Mouse (Mus musculus): ENCODE data around the gene Anxa2. TPM values are rescaled to one million over a fixed set of nuclear protein-coding genes. Genes with fewer than 3 reads are reported as not detected.
A peak's percentile ranks its signal among the peaks of the same experiment; 100 is the strongest.

Gene Anxa2
- polyA plus RNA-seq, 1 experiment from 2014 or later, result 143 TPM

DNA sequence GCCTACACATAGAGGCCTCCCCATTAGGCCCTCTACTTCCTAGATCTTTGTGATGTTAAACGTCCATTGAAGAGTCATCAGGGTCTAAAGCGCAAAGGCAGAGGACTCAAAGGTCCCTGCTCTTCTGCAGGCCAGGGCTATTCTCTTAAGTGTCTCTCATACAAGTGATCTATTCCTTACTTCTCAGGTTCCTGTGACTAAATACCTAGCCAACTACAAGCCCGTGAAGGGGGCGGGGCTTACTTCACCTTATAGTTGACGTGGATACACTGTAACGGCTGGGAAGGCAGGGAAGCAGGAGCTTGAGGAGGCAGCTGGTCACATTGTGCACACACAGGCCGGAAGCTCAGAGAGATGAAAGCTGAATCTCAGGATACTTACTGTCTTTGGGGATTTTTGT lies 6.5 kb downstream of the Anxa2 start:
- Histone ChIP-seq H3K9me3 (replicated peaks) (no peaks in the 10 kb centered on the region), H3K27me3 (peaks cover 7% of the 10 kb centered on the region), H3K4me2 (no peak overlapping the region), H3K27ac (replicated peaks) (no peak overlapping the region), H3K4me1 (replicated peaks) (peaks cover 50% of the 10 kb centered on the region), H3K9ac (no peak overlapping the region), H3K4me3 (replicated peaks) (no peak overlapping the region), H3K36me3 (replicated peaks) (no peaks in the 10 kb centered on the region; the same call in 1 of the 2 replicates)
- WGBS (ENCODE audit: insufficient replicate concordance), result 74% methylated on average over 7 of the region's 7 CpGs
- ATAC-seq (ENCODE audit: insufficient read depth), result no peak

DNA sequence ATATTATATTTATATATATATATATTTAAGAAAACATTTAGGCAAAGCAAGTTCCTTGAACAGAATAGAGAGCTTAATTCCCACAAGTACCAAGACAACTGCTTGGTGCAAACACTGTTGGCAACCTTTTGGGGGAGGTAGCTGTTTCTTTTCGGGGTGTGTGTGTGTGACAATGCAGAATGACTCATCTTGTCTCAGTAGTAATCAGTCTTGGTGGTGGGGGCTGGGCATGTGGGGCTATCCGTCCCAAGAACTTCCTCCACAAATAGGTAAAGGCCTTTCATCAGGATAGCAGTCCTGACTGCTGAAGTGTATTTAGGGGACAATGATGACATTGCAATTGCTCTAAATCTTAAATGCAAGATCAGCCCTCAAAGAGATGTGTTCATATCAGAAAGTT lies 9.6 kb downstream of the Anxa2 start:
- no peak for ATAC-seq (ENCODE audit: insufficient read depth)
- Histone ChIP-seq H3K4me2 (no peak overlapping the region), H3K27me3 (no peaks in the 10 kb centered on the region), H3K27ac (replicated peaks) (no peak overlapping the region), H3K4me3 (replicated peaks) (no peak overlapping the region), H3K4me1 (replicated peaks) (peaks cover 37% of the 10 kb centered on the region), H3K36me3 (replicated peaks) (peaks cover 14% of the 10 kb centered on the region; the same call in 1 of the 2 replicates), H3K9ac (no peak overlapping the region), H3K9me3 (replicated peaks) (no peaks in the 10 kb centered on the region)
- 36% methylated on average over 2 of the region's 2 CpGs for WGBS (ENCODE audit: insufficient replicate concordance)

DNA sequence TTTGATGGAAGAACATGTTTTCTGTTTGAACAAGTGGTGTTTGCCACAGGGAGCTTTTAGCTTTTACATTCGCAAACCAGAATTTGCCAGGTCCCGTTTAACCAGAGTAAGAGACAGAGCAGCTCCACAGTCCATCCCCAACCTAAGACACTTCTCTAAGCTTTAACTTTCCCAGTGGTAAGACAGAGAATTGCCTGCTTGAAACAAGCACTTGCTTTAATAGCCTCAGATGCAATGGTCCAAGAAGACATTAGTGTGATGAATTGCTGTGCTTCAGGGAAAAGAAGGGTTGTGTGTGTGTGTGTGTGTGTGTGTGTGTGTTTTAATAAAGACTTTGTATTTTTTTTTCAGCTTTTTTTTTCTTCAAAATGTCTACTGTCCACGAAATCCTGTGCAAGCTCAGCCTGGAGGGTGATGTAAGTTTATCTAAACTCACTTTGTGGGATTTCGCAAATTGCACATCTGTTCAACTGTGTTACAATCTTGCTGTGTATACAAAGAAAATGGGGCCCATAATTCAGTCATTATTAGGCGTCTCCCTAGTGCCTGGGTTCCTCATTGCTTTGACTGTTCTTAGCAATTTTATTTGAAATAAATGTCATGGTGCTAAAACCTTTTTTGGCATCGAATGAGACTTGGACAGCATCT lies 10.8 kb downstream of the Anxa2 start:
- WGBS (ENCODE audit: insufficient replicate concordance), result 51% methylated on average over 6 of the region's 6 CpGs
- Histone ChIP-seq H3K27ac (replicated peaks) (no peak overlapping the region), H3K4me1 (replicated peaks) (peaks cover 31% of the 10 kb centered on the region), H3K9ac (no peak overlapping the region), H3K4me2 (no peak overlapping the region), H3K9me3 (replicated peaks) (no peaks in the 10 kb centered on the region), H3K4me3 (replicated peaks) (no peak overlapping the region), H3K36me3 (replicated peaks) (peaks cover 23% of the 10 kb centered on the region), H3K27me3 (no peaks in the 10 kb centered on the region)
- ATAC-seq (ENCODE audit: insufficient read depth), result no peak

DNA sequence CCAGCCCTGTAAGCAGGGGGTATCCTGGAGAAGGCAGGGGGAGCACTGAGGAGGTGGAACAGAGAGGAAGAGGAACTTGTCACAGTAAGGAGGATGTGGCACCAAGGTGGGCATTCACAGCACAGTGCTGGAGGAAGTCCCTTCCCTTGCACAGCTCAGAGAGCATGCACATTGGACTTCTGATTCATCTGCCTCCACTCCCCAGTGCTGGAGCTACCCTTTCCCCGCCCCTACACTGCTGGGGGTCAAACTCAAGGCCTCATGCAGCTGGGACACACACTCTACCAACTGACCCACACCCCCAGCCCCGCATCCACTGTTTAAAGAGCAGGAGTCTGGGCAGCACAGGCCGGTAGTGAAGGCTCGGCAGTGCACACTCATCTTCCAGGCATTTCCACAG lies 12.7 kb downstream of the Anxa2 start:
- Histone ChIP-seq H3K9me3 (replicated peaks) (no peaks in the 10 kb centered on the region), H3K27me3 (no peaks in the 10 kb centered on the region), H3K4me2 (no peak overlapping the region), H3K27ac (replicated peaks) (no peak overlapping the region), H3K4me3 (replicated peaks) (no peak overlapping the region), H3K4me1 (replicated peaks) (peaks cover 24% of the 10 kb centered on the region), H3K36me3 (replicated peaks) (peaks cover 26% of the 10 kb centered on the region), H3K9ac (no peak overlapping the region)
- 35% methylated on average over 4 of the region's 4 CpGs for WGBS (ENCODE audit: insufficient replicate concordance)
- ATAC-seq (ENCODE audit: insufficient read depth), result peak; percentile 45

DNA sequence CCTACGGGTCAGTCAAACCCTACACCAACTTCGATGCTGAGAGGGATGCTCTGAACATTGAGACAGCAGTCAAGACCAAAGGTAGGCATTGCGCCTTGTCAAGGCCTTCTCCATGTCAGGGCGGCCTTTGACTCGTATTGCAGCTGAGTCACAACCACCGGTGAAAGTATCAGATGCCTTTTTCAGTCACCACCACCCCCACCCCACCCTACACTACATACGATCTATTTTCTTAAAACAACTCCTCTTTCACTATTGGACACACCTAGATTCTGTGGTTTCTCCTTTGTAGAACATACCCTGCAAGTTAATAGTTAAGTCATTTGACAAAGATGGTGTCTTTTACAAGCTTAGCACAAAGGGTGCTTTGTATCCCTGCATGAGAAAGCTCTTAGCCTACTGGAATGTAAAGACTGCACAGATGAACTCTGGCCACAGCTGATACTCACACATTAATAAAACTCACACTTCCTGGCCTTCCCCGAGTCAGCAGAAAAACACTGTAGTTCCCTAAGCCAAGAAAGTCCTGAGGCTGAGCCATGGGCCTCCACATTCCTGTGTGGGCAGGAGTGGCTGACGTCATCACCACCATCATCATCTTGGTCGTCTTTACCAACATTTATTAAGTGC lies 14.0 kb downstream of the Anxa2 start:
- H3K36me3 ChIP-seq (replicated peaks), result peaks cover 26% of the 10 kb centered on the region
- H3K4me1 ChIP-seq (replicated peaks), result peaks cover 24% of the 10 kb centered on the region
- H3K9ac ChIP-seq, result no peak overlapping the region
- 49% methylated on average over 10 of the region's 10 CpGs for WGBS (ENCODE audit: insufficient replicate concordance)
- no peak overlapping the region for H3K4me2 ChIP-seq
- no peak overlapping the region for H3K27ac ChIP-seq (replicated peaks)
- no peak for ATAC-seq (ENCODE audit: insufficient read depth)
- H3K9me3 ChIP-seq (replicated peaks), result no peaks in the 10 kb centered on the region
- H3K27me3 ChIP-seq, result no peaks in the 10 kb centered on the region
- no peak overlapping the region for H3K4me3 ChIP-seq (replicated peaks)

DNA sequence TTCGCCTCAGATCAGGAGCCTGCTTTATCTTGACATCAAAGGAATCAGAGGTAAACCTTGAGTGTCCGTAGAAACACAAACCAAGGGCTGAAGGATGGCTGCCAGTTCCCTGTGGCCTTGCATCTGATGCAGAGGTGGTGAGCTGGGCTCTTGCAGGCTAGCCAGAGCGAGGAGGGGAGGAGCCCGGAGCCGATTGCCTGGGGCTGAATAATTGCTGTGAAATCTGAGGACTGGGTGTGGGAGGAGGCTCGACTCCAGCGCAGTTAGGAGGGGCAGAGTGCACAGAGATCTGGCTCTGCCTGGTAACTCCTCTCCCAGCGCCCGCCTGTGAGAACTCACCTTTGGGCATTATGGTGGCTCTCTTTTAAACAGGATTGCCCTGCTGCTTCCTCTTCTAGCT lies 15.6 kb downstream of the Anxa2 start:
- WGBS (ENCODE audit: insufficient replicate concordance), result 49% methylated on average over 9 of the region's 9 CpGs
- Histone ChIP-seq H3K27me3 (no peaks in the 10 kb centered on the region), H3K36me3 (replicated peaks) (peaks cover 32% of the 10 kb centered on the region; the same call in 1 of the 2 replicates), H3K27ac (replicated peaks) (no peak overlapping the region), H3K4me1 (replicated peaks) (peaks cover 24% of the 10 kb centered on the region), H3K4me2 (no peak overlapping the region), H3K9ac (no peak overlapping the region), H3K4me3 (replicated peaks) (no peak overlapping the region), H3K9me3 (replicated peaks) (no peaks in the 10 kb centered on the region)
- peak; percentile 40; the same call in 1 of the 2 replicates for ATAC-seq (ENCODE audit: insufficient read depth)

DNA sequence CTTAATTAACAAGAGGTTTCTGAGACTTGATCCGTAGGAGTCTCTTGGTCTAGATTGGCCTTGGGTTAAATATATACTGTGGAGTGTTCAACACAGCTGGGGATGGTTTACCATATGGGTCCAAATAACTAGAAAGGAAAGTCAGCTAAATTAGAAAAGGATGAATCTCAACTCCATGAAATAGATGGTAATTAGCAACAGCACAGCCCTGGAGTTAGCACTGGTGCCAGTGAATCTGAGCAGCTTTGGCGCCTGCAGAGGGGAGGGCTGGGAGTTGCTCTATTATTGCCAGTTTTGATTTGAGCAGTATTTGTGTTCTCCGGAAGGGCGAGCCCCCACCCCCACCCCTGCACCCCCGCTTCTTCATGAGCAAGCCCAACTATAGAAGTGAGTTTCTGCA lies 16.9 kb downstream of the Anxa2 start:
- no peak for ATAC-seq (ENCODE audit: insufficient read depth)
- H3K27ac ChIP-seq (replicated peaks), result no peak overlapping the region
- H3K4me2 ChIP-seq, result no peak overlapping the region
- peaks cover 21% of the 10 kb centered on the region for H3K4me1 ChIP-seq (replicated peaks)
- H3K27me3 ChIP-seq, result no peaks in the 10 kb centered on the region
- no peaks in the 10 kb centered on the region for H3K9me3 ChIP-seq (replicated peaks)
- H3K9ac ChIP-seq, result no peak overlapping the region
- WGBS (ENCODE audit: insufficient replicate concordance), result 62% methylated on average over 5 of the region's 5 CpGs
- H3K4me3 ChIP-seq (replicated peaks), result no peak overlapping the region
- H3K36me3 ChIP-seq (replicated peaks), result peaks cover 32% of the 10 kb centered on the region; the same call in 1 of the 2 replicates

DNA sequence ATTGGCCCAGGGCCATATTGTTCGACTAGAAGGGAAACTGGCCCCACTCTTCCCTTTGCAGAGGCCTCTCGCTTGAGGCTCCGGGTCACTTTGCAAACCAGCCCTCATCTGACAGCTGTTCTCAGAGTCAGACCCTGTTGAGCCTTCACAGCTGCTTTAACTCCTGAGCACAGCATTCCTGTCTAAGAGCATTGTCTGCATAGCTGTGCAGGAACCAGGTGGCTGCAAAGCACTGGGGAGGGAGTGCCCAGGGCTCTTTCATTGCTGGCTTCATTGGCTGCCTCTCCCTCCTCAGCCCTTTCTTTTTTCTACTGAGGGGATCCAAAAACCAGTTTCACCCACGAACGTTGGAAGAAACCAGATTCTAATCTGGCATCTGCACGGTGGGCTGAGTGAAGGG lies 17.5 kb downstream of the Anxa2 start:
- Histone ChIP-seq H3K27ac (replicated peaks) (no peak overlapping the region), H3K4me1 (replicated peaks) (peaks cover 16% of the 10 kb centered on the region), H3K9ac (no peak overlapping the region), H3K27me3 (no peaks in the 10 kb centered on the region), H3K36me3 (replicated peaks) (peaks cover 28% of the 10 kb centered on the region; the same call in 1 of the 2 replicates), H3K4me2 (no peak overlapping the region), H3K4me3 (replicated peaks) (no peak overlapping the region), H3K9me3 (replicated peaks) (no peaks in the 10 kb centered on the region)
- WGBS (ENCODE audit: insufficient replicate concordance), result 25% methylated on average over 6 of the region's 6 CpGs
- ATAC-seq (ENCODE audit: insufficient read depth), result no peak

DNA sequence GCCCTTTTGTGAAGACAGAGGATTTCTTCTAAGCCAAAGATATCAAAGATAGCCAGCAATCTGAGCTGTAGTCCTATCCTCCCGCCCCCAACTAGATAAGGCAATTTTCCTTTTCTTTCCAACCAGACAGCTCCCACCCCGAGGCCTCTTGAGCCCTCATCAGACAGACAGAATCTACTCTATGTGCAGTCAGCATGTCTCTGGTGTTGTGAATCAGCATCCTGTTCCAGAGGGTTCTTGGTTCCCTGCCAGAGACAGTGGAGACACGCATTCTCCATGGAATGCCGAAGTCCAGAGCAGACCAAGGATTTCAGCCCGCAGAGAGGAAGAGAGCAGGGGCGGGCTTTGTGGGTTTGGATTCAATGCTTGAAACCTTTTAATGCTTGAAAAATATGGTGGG lies 19.3 kb downstream of the Anxa2 start:
- ATAC-seq (ENCODE audit: insufficient read depth), result 0 out of 2 replicates have a peak, but pooled peaks have one; percentile 25
- no peaks in the 10 kb centered on the region for H3K9me3 ChIP-seq (replicated peaks)
- 66% methylated on average over 6 of the region's 6 CpGs for WGBS (ENCODE audit: insufficient replicate concordance)
- no peak overlapping the region for H3K27ac ChIP-seq (replicated peaks)
- no peak overlapping the region for H3K4me2 ChIP-seq
- no peak overlapping the region for H3K9ac ChIP-seq
- no peaks in the 10 kb centered on the region for H3K27me3 ChIP-seq
- no peak overlapping the region for H3K4me3 ChIP-seq (replicated peaks)
- H3K36me3 ChIP-seq (replicated peaks), result peaks cover 29% of the 10 kb centered on the region; the same call in 1 of the 2 replicates
- peaks cover 6% of the 10 kb centered on the region for H3K4me1 ChIP-seq (replicated peaks)

DNA sequence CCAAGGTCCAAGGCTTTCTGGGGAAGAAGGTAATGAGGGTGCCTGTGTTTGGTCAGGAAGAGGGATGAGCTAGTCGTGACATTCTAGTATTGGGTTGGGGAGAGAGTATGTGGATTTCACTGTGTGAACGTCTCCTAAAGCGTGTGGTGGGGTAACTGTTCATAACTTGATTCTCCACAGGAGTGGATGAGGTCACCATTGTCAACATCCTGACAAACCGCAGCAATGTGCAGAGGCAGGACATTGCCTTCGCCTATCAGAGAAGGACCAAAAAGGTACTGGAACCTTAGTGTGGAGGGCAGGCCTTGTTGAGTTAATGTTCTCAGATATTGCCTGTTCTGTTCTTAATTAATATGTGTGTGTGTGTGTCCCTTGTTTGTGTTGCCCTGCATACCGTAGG lies 22.5 kb downstream of the Anxa2 start:
- Histone ChIP-seq H3K36me3 (replicated peaks) (peaks cover 23% of the 10 kb centered on the region; the same call in 1 of the 2 replicates), H3K4me2 (no peak overlapping the region), H3K27me3 (no peaks in the 10 kb centered on the region), H3K4me3 (replicated peaks) (no peak overlapping the region), H3K27ac (replicated peaks) (no peak overlapping the region), H3K9ac (no peak overlapping the region), H3K4me1 (replicated peaks) (no peaks in the 10 kb centered on the region; the same call in 1 of the 2 replicates), H3K9me3 (replicated peaks) (no peaks in the 10 kb centered on the region)
- ATAC-seq (ENCODE audit: insufficient read depth), result no peak
- WGBS (ENCODE audit: insufficient replicate concordance), result 68% methylated on average over 6 of the region's 6 CpGs

DNA sequence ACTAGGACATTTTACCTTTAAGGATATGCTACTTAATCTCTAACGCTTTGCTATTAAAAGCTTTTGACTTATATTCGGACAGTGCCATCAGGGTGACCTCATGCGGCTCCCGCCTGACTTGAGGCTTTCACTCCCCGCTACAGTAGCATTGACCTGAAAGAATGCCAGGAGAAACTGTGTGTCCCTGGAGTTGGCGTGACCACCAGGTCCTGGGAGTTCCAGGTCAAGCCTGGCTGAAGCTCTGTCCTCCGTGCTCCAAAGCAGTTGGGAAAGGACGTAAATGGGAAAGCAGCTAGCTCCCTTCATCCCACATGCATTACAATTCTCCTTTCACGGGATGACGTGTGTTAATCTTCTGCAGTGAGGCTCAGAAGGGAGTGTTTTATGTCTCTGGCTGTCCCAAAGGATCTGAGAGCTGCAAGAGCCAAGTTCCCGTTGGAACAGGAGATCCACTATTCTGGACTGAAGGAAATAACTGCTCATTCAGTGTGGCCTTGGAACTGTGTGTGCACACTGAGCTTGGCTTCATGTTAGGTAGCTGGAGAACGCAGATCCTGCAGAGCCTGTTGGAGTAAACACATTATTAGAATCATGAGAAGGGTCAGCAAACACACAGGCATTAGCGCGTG lies 23.9 kb downstream of the Anxa2 start:
- no peaks in the 10 kb centered on the region for H3K9me3 ChIP-seq (replicated peaks)
- H3K4me3 ChIP-seq (replicated peaks), result no peak overlapping the region
- peaks cover 28% of the 10 kb centered on the region; the same call in 1 of the 2 replicates for H3K36me3 ChIP-seq (replicated peaks)
- no peak overlapping the region for H3K4me2 ChIP-seq
- WGBS (ENCODE audit: insufficient replicate concordance), result 63% methylated on average over 14 of the region's 14 CpGs
- no peak for ATAC-seq (ENCODE audit: insufficient read depth)
- no peaks in the 10 kb centered on the region for H3K27me3 ChIP-seq
- no peaks in the 10 kb centered on the region; the same call in 1 of the 2 replicates for H3K4me1 ChIP-seq (replicated peaks)
- no peak overlapping the region for H3K9ac ChIP-seq
- H3K27ac ChIP-seq (replicated peaks), result no peak overlapping the region

Data from liver, embryonic 15.5 days (tissue).